Mouse (Mus musculus) CH12.LX (cell line): ENCODE measurements at regions not wholly inside any gene's neighbourhood (a gene's known extent, or its start where the extent isn't known, plus 50 kb on each side); places are given as distances from the start of the nearest gene placed in this dataset.

ENCODE experiments used
- CTCF ChIP-seq, 2 experiments: IDR thresholded peaks in 1 of 2; conservative IDR thresholded peaks in 1 of 2; 2 replicates each; pipeline ENCODE4 v1.5.1; 2011 to 2012; ENCODE audit warnings: low read depth in 2 of 2, low read length in 2 of 2, improper control_type of control experiment in 1 of 2, inconsistent platforms in 1 of 2, mild to moderate bottlenecking in 1 of 2, moderate library complexity in 1 of 2
- ELF1 ChIP-seq: IDR thresholded peaks from 2 replicates; pipeline ENCODE4 v1.6.1; 2014; ENCODE audit warnings: low read depth, mild to moderate bottlenecking, inconsistent platforms, low read length, improper control_type of control experiment
- EP300 ChIP-seq: IDR thresholded peaks from 2 replicates; pipeline ENCODE4 v1.6.1; 2011; ENCODE audit warnings: low read length, improper control_type of control experiment
- ETS1 ChIP-seq: conservative IDR thresholded peaks from 2 replicates; pipeline ENCODE4 v1.6.1; 2012; ENCODE audit warnings: low read depth, mild to moderate bottlenecking, inconsistent platforms, low read length, improper control_type of control experiment, moderate library complexity
- HCFC1 ChIP-seq: IDR thresholded peaks from 2 replicates; pipeline ENCODE4 v1.6.1; 2012; ENCODE audit warnings: low read depth, mild to moderate bottlenecking, inconsistent platforms, low read length, improper control_type of control experiment
- MYC ChIP-seq: IDR thresholded peaks from 2 replicates; pipeline ENCODE4 v1.6.1; 2011; ENCODE audit warnings: low read depth, mild to moderate bottlenecking, improper control_type of control experiment, low read length
- POLR2A ChIP-seq: IDR thresholded peaks from 2 replicates; pipeline ENCODE4 v1.6.1; 2011; ENCODE audit warnings: low read depth, mild to moderate bottlenecking, improper control_type of control experiment, low read length
- POLR2AphosphoS2 ChIP-seq: IDR thresholded peaks from 2 replicates; pipeline ENCODE4 v1.6.1; 2011; ENCODE audit warnings: low read depth, low read length, improper control_type of control experiment
- ZC3H11A ChIP-seq: IDR thresholded peaks from 2 replicates; pipeline ENCODE4 v1.6.1; 2012; ENCODE audit warnings: low read depth, mild to moderate bottlenecking, inconsistent platforms, low read length, improper control_type of control experiment
- ZMIZ1 ChIP-seq: IDR thresholded peaks from 2 replicates; pipeline ENCODE4 v1.6.1; 2012; ENCODE audit warnings: low read depth, mild to moderate bottlenecking, inconsistent platforms, low read length, improper control_type of control experiment

- TF ChIP-seq CTCF (conservative IDR thresholded peaks at IDR 0.05 in 1 of 2, IDR thresholded peaks at IDR 0.05 in 1 of 2; ENCODE audit: low read depth in 2 of 2, low read length in 2 of 2) = no peak
- no peak for TF ChIP-seq MYC
- no peak for TF ChIP-seq ELF1
- TF ChIP-seq HCFC1 = no peak
- TF ChIP-seq POLR2AphosphoS2 = no peak
- no peak for TF ChIP-seq ZMIZ1
- TF ChIP-seq ZC3H11A = no peak
- no peak for TF ChIP-seq POLR2A
- no peak for TF ChIP-seq EP300
- no peak for TF ChIP-seq ETS1
These were observed 53.3 kb downstream of the Fos start for GRCm38 (mm10) chr12:85527011-85527410.
